Mouse (Mus musculus) liver, embryonic 15.5 days (tissue): ENCODE measurements around the gene Ppp6r3. TPM values are rescaled to one million over a fixed set of nuclear protein-coding genes. Genes with fewer than 3 reads are reported as not detected.
"Not testable (repeated sequence)": the region's sequence is repeated elsewhere in the genome, so short reads cannot be mapped to it uniquely, and the experiment has no call there.

Source experiments
- ATAC-seq: fragments of 200-750 bp; cut with Nextera tagmentation; 2 replicates; pipeline ENCODE4 v1.8.0; 2017; ENCODE audit warnings: moderate number of reproducible peaks, mild to moderate bottlenecking, moderate library complexity; ENCODE audit not compliant: insufficient read depth
- H3K27ac ChIP-seq: fragments of 300-500 bp; sonication (generic); replicated peaks from 2 replicates; pipeline ENCODE4 v1.5.1; 2015; ENCODE audit warnings: mild to moderate bottlenecking, inconsistent platforms
- H3K27me3 ChIP-seq: fragments of 300-500 bp; sonication (generic); 2 replicates; pipeline ENCODE4 v1.6.1; 2015; ENCODE audit warnings: mild to moderate bottlenecking, inconsistent platforms
- H3K36me3 ChIP-seq: fragments of 300-500 bp; sonication (generic); replicated peaks from 2 replicates; pipeline ENCODE4 v1.6.1; 2015; ENCODE audit warnings: moderate library complexity, mild to moderate bottlenecking, inconsistent platforms
- H3K4me1 ChIP-seq: fragments of 300-500 bp; sonication (generic); replicated peaks from 2 replicates; pipeline ENCODE4 v1.6.1; 2015; ENCODE audit warnings: inconsistent platforms
- H3K4me2 ChIP-seq: fragments of 300-500 bp; sonication (generic); 2 replicates; pipeline ENCODE4 v1.6.1; 2015; ENCODE audit warnings: moderate library complexity, mild to moderate bottlenecking, inconsistent platforms
- H3K4me3 ChIP-seq: fragments of 300-500 bp; sonication (generic); replicated peaks from 2 replicates; pipeline ENCODE4 v1.5.1; 2015; ENCODE audit warnings: mild to moderate bottlenecking, inconsistent platforms
- H3K9ac ChIP-seq: fragments of 300-500 bp; sonication (generic); 2 replicates; pipeline ENCODE4 v1.6.1; 2015; ENCODE audit warnings: moderate library complexity, mild to moderate bottlenecking, inconsistent platforms
- H3K9me3 ChIP-seq: fragments of 300-500 bp; sonication (generic); replicated peaks from 2 replicates; pipeline ENCODE4 v1.6.1; 2016; ENCODE audit warnings: inconsistent platforms
- WGBS: fragments of 180-500 bp; shearing (Covaris S2); methylation state at CpG from one replicate; pipeline ENCODE4 v1.1.7; 2015; ENCODE audit warnings: mixed read lengths; ENCODE audit not compliant: insufficient replicate concordance; 5-methylcytosine and 5-hydroxymethylcytosine counted together
- polyA plus RNA-seq: library from polyadenylated mRNA; unstranded; fragments of >200 nt; fragmentation: Nextera tagmentation; extraction: Ambion mirVana; gene quantifications from 2 replicates; pipeline ENCODE4 v1.2.1, GENCODE M21; 2015

Gene Ppp6r3
- polyA plus RNA-seq, 1 experiment from 2014 or later, result 22.4 TPM

- Histone ChIP-seq H3K36me3 (peaks cover 30% of the 10 kb centered on the region), H3K4me3 (no peak overlapping the region), H3K4me1 (peaks cover 18% of the 10 kb centered on the region), H3K9me3 (no peaks in the 10 kb centered on the region), H3K4me2 (no peak overlapping the region), H3K27ac (no peak overlapping the region), H3K27me3 (no peaks in the 10 kb centered on the region), H3K9ac (no peak overlapping the region)
- no peak for ATAC-seq
- 86% methylated on average over 2 of the region's 2 CpGs for WGBS
Observed at GRCm38 (mm10) chr19:3544995-3545394, 30.6 kb downstream of the Ppp6r3 start.

DNA sequence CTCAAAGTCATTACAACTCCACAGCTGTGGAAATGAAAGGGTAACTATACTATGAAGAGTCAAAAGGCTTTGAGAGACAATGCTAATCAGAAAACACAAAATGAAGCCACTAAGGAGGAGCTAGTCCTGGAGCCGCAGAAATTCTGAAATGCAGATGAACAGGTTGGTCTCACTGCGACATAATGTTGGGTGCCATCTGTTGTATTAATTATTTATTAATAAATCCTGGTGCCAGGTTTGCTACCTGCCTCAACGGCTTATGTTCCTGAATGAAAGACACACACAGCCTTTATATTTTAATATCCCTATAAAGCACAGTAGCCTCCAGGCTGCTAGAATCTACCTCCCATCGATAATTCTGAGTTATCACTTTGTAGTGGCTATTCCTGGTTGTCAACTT lies 33.0 kb downstream of the Ppp6r3 start:
- Histone ChIP-seq H3K4me2 (no peak overlapping the region), H3K27me3 (no peaks in the 10 kb centered on the region), H3K27ac (no peak overlapping the region), H3K36me3 (peaks cover 36% of the 10 kb centered on the region), H3K4me1 (peaks cover 25% of the 10 kb centered on the region), H3K4me3 (no peak overlapping the region), H3K9ac (no peak overlapping the region), H3K9me3 (no peaks in the 10 kb centered on the region)
- WGBS, result 85% methylated on average over 4 of the region's 4 CpGs
- no peak for ATAC-seq

GRCm38 (mm10) chr19:3540997-3541396 lies 34.6 kb downstream of the Ppp6r3 start:
- no peaks in the 10 kb centered on the region for H3K9me3 ChIP-seq
- H3K27me3 ChIP-seq, result no peaks in the 10 kb centered on the region
- H3K4me2 ChIP-seq, result no peak overlapping the region
- H3K9ac ChIP-seq, result no peak overlapping the region
- peaks cover 32% of the 10 kb centered on the region for H3K36me3 ChIP-seq
- no peak overlapping the region for H3K27ac ChIP-seq
- H3K4me1 ChIP-seq, result peaks cover 26% of the 10 kb centered on the region
- H3K4me3 ChIP-seq, result no peak overlapping the region
- ATAC-seq, result peak; percentile 25; the same call in 1 of the 2 replicates
- WGBS, result 45% methylated on average over 5 of the region's 5 CpGs

DNA sequence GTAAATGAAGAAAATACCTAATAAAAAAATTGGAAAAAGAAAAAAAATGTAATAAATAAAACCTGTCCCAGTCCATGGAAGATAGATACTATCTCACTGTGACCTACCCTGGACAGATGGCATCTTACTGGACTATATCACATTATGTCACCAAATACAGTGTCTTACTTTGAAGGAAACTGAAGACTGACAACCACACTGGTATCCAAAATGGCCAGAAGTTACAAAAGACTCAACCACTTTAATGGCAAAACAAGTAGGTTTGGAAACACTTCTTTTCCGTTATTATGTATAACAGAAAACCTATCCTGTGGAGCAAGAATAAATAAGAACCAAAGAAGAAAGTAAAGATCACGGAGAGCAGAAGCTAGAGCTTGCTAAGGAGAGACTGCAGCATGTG lies 35.3 kb downstream of the Ppp6r3 start:
- H3K4me1 ChIP-seq, result peaks cover 20% of the 10 kb centered on the region
- H3K9me3 ChIP-seq, result no peaks in the 10 kb centered on the region
- H3K4me3 ChIP-seq, result no peak overlapping the region
- no peak for ATAC-seq
- H3K27ac ChIP-seq, result no peak overlapping the region
- H3K27me3 ChIP-seq, result no peaks in the 10 kb centered on the region
- no peak overlapping the region for H3K9ac ChIP-seq
- H3K4me2 ChIP-seq, result no peak overlapping the region
- 61% methylated on average over 2 of the region's 2 CpGs for WGBS
- peaks cover 32% of the 10 kb centered on the region for H3K36me3 ChIP-seq

DNA sequence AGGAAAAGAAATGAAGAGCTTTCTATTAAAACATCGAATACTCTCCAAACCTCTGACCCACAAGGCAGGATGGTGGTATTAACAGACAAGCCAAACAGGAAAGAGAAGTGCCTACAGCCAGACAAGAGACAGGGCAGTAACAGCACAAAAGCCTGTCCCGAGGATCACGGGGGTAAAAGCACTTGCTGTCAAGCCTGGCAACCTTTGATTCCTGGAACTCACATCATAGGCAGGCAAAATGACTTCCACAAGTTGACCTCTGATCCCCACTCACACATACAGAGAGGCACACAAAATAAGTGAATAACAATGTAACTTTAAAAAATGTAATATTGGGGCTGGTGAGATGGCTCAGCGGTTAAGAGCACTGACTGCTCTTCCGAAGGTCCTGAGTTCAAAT lies 36.1 kb downstream of the Ppp6r3 start:
- Histone ChIP-seq H3K27ac (no peak overlapping the region; the same call in 1 of the 2 replicates), H3K4me2 (no peak overlapping the region), H3K36me3 (peaks cover 32% of the 10 kb centered on the region), H3K4me3 (no peak overlapping the region), H3K9me3 (no peaks in the 10 kb centered on the region), H3K27me3 (no peaks in the 10 kb centered on the region), H3K4me1 (peaks cover 23% of the 10 kb centered on the region), H3K9ac (no peak overlapping the region)
- 54% methylated on average over 5 of the region's 5 CpGs for WGBS
- no peak for ATAC-seq

DNA sequence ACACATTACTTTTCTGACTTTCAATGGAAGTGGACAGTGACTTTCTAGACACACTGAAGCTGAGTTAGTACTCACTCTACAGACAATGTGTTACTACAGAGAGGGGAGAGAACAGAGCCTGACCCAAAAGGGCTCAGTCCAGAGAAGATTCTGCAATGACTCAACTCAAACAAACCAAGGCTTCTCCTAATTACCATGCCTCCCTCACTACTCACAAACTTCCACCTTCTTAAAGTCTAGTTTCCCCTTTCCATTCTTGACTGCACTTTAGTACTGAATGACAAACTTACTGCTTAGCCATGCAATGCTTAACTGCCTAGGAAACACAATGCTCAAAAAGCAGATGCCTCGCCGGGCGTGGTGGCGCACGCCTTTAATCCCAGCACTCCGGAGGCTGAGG lies 37.9 kb downstream of the Ppp6r3 start:
- H3K9ac ChIP-seq, result no peak overlapping the region
- no peak overlapping the region for H3K4me2 ChIP-seq
- no peaks in the 10 kb centered on the region for H3K9me3 ChIP-seq
- ATAC-seq, result no peak
- H3K4me1 ChIP-seq, result peaks cover 23% of the 10 kb centered on the region; the same call in 1 of the 2 replicates
- H3K27ac ChIP-seq, result no peak overlapping the region
- H3K27me3 ChIP-seq, result no peaks in the 10 kb centered on the region
- 90% methylated on average over 6 of the region's 6 CpGs for WGBS
- peaks cover 19% of the 10 kb centered on the region for H3K36me3 ChIP-seq
- no peak overlapping the region for H3K4me3 ChIP-seq

- no peak for ATAC-seq
- Histone ChIP-seq H3K4me1 (peaks cover 17% of the 10 kb centered on the region; the same call in 1 of the 2 replicates), H3K36me3 (0 out of 2 replicates have a peak, but pooled peaks cover 9% of the 10 kb centered on the region), H3K4me3 (no peak overlapping the region), H3K4me2 (no peak overlapping the region), H3K9me3 (no peaks in the 10 kb centered on the region), H3K9ac (no peak overlapping the region), H3K27ac (no peak overlapping the region), H3K27me3 (no peaks in the 10 kb centered on the region)
- WGBS, result 73% methylated on average over 3 of the region's 3 CpGs
Observed at GRCm38 (mm10) chr19:3534945-3535344, 40.6 kb downstream of the Ppp6r3 start.

DNA sequence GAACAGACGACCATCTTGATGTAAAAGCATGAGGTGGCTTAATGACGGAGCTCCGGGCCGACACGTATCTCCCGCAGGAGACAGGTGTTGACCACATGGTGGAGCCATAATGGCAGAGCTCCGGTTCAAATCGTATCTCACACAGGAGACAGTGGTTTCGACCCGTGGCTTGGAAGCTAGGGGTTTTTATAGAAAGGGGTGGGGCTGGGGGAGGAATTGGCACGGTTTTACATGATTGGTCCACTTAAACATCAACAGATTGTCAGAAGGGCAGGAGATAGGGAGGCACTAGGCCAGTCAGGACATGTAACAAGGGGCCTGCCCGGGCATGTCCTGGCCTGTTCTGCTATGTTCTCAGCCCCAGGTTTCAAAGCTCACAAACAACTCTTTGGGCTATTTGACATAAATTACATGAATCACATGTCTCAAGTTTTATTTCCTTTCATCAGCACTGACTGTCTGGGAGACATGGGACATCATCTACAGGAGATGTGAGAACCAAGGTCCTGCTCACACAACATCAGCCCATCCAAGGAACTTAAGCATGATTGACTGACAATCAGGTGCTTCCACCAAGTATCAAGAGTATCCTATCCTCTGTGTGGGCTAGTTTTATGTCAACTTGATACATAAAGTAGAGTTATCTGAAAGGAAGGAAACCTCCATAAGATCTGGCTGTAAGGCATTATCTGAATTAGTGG lies 42.1 kb downstream of the Ppp6r3 start:
- H3K9ac ChIP-seq, H3K9me3 ChIP-seq, H3K36me3 ChIP-seq, H3K4me1 ChIP-seq, H3K4me3 ChIP-seq, ATAC-seq, H3K27ac ChIP-seq, H3K4me2 ChIP-seq, H3K27me3 ChIP-seq: not testable (repeated sequence)
- 78% methylated on average over 12 of the region's 12 CpGs for WGBS

DNA sequence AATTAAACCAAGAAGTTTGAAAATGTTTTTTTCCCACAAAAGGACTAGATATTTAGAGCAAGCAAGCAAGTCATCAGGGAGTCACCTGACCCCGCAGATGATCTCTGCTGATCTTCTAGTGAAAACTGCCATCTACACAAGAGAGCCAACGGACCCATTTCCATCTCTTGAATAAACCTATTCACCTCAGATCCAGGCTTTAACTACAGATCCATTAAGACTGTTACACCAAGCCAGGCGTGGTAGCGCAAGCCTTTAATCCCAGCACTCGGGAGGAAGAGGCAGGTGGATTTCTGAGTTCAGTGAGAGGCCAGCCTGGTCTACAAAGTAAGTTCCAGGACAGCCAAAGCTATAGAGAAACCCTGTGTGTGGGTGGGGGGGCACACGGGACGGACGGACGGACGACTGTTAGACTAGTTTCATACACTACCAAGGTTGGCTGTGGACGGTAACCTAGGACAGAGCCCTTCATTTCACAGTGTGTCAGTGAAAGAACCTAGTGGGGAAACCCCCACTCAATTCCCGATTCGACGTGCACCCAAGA lies 42.8 kb downstream of the Ppp6r3 start:
- Histone ChIP-seq H3K4me2 (no peak overlapping the region), H3K9me3 (no peaks in the 10 kb centered on the region), H3K4me3 (no peak overlapping the region), H3K36me3 (0 out of 2 replicates have a peak, but pooled peaks cover 4% of the 10 kb centered on the region), H3K27me3 (no peaks in the 10 kb centered on the region), H3K9ac (no peak overlapping the region), H3K27ac (no peak overlapping the region), H3K4me1 (peaks cover 9% of the 10 kb centered on the region; the same call in 1 of the 2 replicates)
- no peak for ATAC-seq
- WGBS, result 91% methylated on average over 14 of the region's 14 CpGs

DNA sequence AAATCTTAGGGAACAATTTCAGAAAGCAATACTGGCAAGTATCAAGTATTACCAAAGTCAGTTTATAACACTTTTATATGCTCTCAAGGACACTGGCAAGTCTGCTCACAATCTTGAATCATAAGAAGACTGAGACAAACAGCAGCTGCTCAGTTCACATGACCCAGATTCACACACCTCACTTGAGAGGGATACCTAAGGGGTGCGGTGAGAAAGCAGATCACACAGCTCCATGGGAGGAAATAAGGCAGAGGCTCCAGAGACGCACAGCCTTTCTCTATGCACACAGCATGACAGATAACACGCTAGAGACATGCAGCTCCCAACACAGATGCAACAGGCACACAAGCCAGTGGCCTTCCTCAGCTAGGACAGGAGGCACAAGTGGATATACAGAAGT lies 45.8 kb downstream of the Ppp6r3 start:
- Histone ChIP-seq H3K4me3 (no peak overlapping the region), H3K27me3 (no peaks in the 10 kb centered on the region), H3K4me2 (no peak overlapping the region), H3K4me1 (peaks cover 3% of the 10 kb centered on the region; the same call in 1 of the 2 replicates), H3K9ac (no peak overlapping the region), H3K27ac (no peak overlapping the region), H3K36me3 (peaks cover 24% of the 10 kb centered on the region), H3K9me3 (no peaks in the 10 kb centered on the region)
- ATAC-seq, result no peak
- 71% methylated on average over 3 of the region's 3 CpGs for WGBS

GRCm38 (mm10) chr19:3528646-3529045 lies 46.9 kb downstream of the Ppp6r3 start:
- no peak for ATAC-seq

More at GRCm38 (mm10) chr19:3528646-3529045, 46.9 kb downstream of the Ppp6r3 start:
- Histone ChIP-seq H3K27me3 (no peaks in the 10 kb centered on the region), H3K9me3 (no peaks in the 10 kb centered on the region), H3K36me3 (peaks cover 30% of the 10 kb centered on the region), H3K9ac (no peak overlapping the region), H3K4me2 (no peak overlapping the region), H3K27ac (no peak overlapping the region), H3K4me1 (no peaks in the 10 kb centered on the region), H3K4me3 (no peak overlapping the region)
- 81% methylated on average over 4 of the region's 4 CpGs for WGBS
